Mouse (Mus musculus) megakaryocyte, embryonic 14.5 days (primary cell): Measurements from ENCODE around the gene Zfp385b.

Experiments used
- FLI1 ChIP-seq: IDR thresholded peaks from 2 replicates; pipeline ENCODE4 v1.6.1; 2012; ENCODE audit warnings: low read length, inconsistent platforms, mixed read lengths
- GATA1 ChIP-seq: IDR thresholded peaks from 3 replicates; pipeline ENCODE4 v1.6.1; 2012; ENCODE audit warnings: mixed read lengths, low read length, inconsistent platforms, borderline replicate concordance

DNA sequence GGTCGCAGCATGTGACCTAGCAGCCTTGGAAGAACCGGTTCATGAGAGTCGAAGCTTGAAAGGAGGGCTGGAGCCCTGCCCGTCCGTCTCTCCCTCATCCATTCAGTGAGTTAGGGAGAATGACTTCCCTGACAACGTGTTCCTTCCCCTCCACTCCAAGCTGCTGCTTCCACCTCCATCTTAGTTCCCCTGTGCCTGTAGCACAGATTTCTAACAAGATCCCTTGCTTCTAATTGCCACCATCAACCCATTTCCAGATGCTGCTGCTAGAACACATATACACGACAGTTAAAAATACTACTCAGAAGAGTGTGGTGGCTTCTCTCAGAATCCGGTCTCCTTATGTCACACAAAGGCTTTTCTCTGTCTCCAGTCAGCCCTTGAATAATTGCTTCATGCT lies 266.8 kb downstream of the Zfp385b start:
- TF ChIP-seq GATA1 (no peak), FLI1 (no peak)
